Mouse (Mus musculus) cerebellum, adult 2 months (tissue): ENCODE data around the gene Ssh2.

Experiments used
- CTCF ChIP-seq: fragments of 200-500 bp; IDR thresholded peaks from 2 replicates; pipeline ENCODE4 v1.5.1; 2011; ENCODE audit warnings: low read depth, mild to moderate bottlenecking, control low read depth, low read length, moderate library complexity, borderline replicate concordance; ENCODE audit not compliant: insufficient read depth
- POLR2A ChIP-seq: fragments of 200-500 bp; IDR thresholded peaks from 2 replicates; pipeline ENCODE4 v1.6.1; 2011; ENCODE audit warnings: low read length, control low read depth, borderline replicate concordance; ENCODE audit not compliant: insufficient read depth

DNA sequence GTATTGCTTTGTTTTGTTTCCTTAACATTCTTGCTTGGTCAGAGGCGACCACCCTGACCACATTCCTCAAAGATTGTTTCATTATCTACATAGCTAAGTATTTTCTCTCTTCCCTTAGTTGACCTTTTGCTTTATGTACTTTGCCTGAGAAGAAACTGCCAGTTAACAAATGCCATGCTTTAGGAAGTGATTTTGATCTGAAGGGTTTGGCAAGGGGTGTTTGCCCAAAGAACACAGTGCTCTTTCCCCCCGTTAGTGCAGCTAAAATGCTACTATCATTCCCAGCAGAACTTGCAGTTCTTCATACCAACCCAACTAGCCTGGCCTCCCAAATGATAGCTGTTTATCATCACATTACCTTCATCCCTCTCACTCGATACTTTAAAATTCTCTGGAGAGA is 168.1 kb downstream of the Ssh2 start:
- TF ChIP-seq POLR2A (no peak), CTCF (no peak)
